ENCODE assay signal across 27 mouse cellular contexts in genomic region chr1:77316198-77316597, GRCm38 (mm10).
A peak's percentile ranks its signal among the peaks of the same experiment; 100 is the strongest.
DNase-seq lines count a peak whose midpoint lies in the region; ATAC-seq and TF ChIP-seq lines count a peak whose summit lies in the region.
"Had no signal": no experiment of that assay in that cellular context is flagged by ENCODE, and none has a peak within 500 bp of the region (broad histone marks: within the 10 kb centered on the region; RNA-seq: fewer than 3 reads in every experiment).

No protein-coding gene starts in this region.

- no peak for TF ChIP-seq POLR2A in limb, embryonic 14.5 days (IDR thresholded peaks at IDR 0.05; ENCODE audit: borderline replicate concordance, extremely low read depth, insufficient read depth, insufficient read length)

- no peaks in the 10 kb centered on the region for H3K4me1 ChIP-seq in kidney, postnatal 0 days (replicated peaks; ENCODE audit: insufficient read depth, low read length)
- no peaks in the 10 kb centered on the region for H3K4me1 ChIP-seq in embryonic facial prominence, embryonic 14.5 days (ENCODE audit: control insufficient read depth, insufficient read depth, low read length)
- peaks cover 3% of the 10 kb centered on the region for H3K4me1 ChIP-seq in limb, embryonic 14.5 days (ENCODE audit: control insufficient read depth, insufficient read depth, low read length)
- no peaks in the 10 kb centered on the region for H3K4me1 ChIP-seq in hindbrain, embryonic 16.5 days (ENCODE audit: control insufficient read depth, insufficient read depth, low read depth, low read length)
- H3K4me1 ChIP-seq: forebrain, embryonic 12.5 days; forebrain, embryonic 15.5 days; heart, embryonic 10.5 days; heart, embryonic 13.5 days; hindbrain, embryonic 12.5 days had no signal

- peak; percentile 55 for DNase-seq in embryo, embryonic 10 days (ENCODE audit: low spot score)
- DNase-seq in embryo, embryonic 9.5 days (ENCODE audit: extremely low spot score), result no peak
- DNase-seq in kidney, postnatal 0 days (ENCODE audit: low spot score), result peak; percentile 64
- no peak for DNase-seq in kidney, adult 11 months
- DNase-seq in embryonic facial prominence, embryonic 14.5 days (ENCODE audit: low spot score), result peak; percentile 36
- peak; percentile 33 for DNase-seq in limb, embryonic 14.5 days (ENCODE audit: low spot score)
- no peak for DNase-seq in cerebellum, postnatal 14 days
- DNase-seq: adrenal gland, adult 8-10 months; adrenal gland, postnatal 25 days; cerebellum, adult 11-12 months; cerebellum, adult 8-10 months; cerebellum, postnatal 10 days; gastrocnemius, postnatal 10 days; gastrocnemius, postnatal 36 days; heart, adult 2 months; heart, postnatal 14 days had no signal

- no peaks in the 10 kb centered on the region for H3K9me3 ChIP-seq in kidney, postnatal 0 days (replicated peaks; ENCODE audit: low read length)
- no peaks in the 10 kb centered on the region for H3K9me3 ChIP-seq in embryonic facial prominence, embryonic 14.5 days (ENCODE audit: control insufficient read depth, low read length)
- no peaks in the 10 kb centered on the region for H3K9me3 ChIP-seq in limb, embryonic 14.5 days (ENCODE audit: control insufficient read depth, low read length)
- no peaks in the 10 kb centered on the region for H3K9me3 ChIP-seq in hindbrain, embryonic 16.5 days (ENCODE audit: control insufficient read depth, low read length)
- H3K9me3 ChIP-seq: embryonic facial prominence, embryonic 12.5 days; forebrain, embryonic 12.5 days; forebrain, embryonic 15.5 days; heart, embryonic 10.5 days; heart, embryonic 13.5 days; hindbrain, embryonic 12.5 days had no signal

- no peak for TF ChIP-seq CTCF in kidney, postnatal 0 days (IDR thresholded peaks at IDR 0.05; ENCODE audit: low read depth)

- H3K4me2 ChIP-seq in kidney, postnatal 0 days (ENCODE audit: low read length), result no peak overlapping the region
- H3K4me2 ChIP-seq in embryonic facial prominence, embryonic 14.5 days (ENCODE audit: low read depth, low read length), result no peak overlapping the region
- no peak overlapping the region for H3K4me2 ChIP-seq in limb, embryonic 14.5 days (replicated peaks; ENCODE audit: low read depth, low read length, severe bottlenecking)
- no peak overlapping the region for H3K4me2 ChIP-seq in hindbrain, embryonic 16.5 days (ENCODE audit: low read length)
- H3K4me2 ChIP-seq: embryonic facial prominence, embryonic 12.5 days; forebrain, embryonic 12.5 days; forebrain, embryonic 15.5 days; heart, embryonic 13.5 days; hindbrain, embryonic 12.5 days had no signal

- no peak overlapping the region for H3K4me3 ChIP-seq in kidney, postnatal 0 days (replicated peaks; ENCODE audit: low read depth, low read length)
- H3K4me3 ChIP-seq in embryonic facial prominence, embryonic 14.5 days (ENCODE audit: low read depth, low read length), result no peak overlapping the region
- H3K4me3 ChIP-seq in limb, embryonic 14.5 days (replicated peaks; ENCODE audit: low read length), result no peak overlapping the region
- H3K4me3 ChIP-seq in hindbrain, embryonic 16.5 days (ENCODE audit: low read length), result no peak overlapping the region
- H3K4me3 ChIP-seq: embryonic facial prominence, embryonic 12.5 days; erythroblast, embryonic 14.5 days; forebrain, embryonic 12.5 days; forebrain, embryonic 15.5 days; heart, adult 2 months; heart, embryonic 10.5 days; heart, embryonic 13.5 days; hindbrain, embryonic 12.5 days had no signal

- H3K9ac ChIP-seq in kidney, postnatal 0 days (ENCODE audit: low read depth, low read length), result no peak overlapping the region
- H3K9ac ChIP-seq in embryonic facial prominence, embryonic 14.5 days (ENCODE audit: low read depth, low read length), result no peak overlapping the region
- no peak overlapping the region for H3K9ac ChIP-seq in limb, embryonic 14.5 days (ENCODE audit: low read depth, low read length, severe bottlenecking)
- H3K9ac ChIP-seq in hindbrain, embryonic 16.5 days (ENCODE audit: low read depth, low read length), result no peak overlapping the region
- H3K9ac ChIP-seq: embryonic facial prominence, embryonic 12.5 days; forebrain, embryonic 12.5 days; forebrain, embryonic 15.5 days; heart, embryonic 13.5 days; hindbrain, embryonic 12.5 days had no signal

- no peaks in the 10 kb centered on the region for H3K36me3 ChIP-seq in kidney, postnatal 0 days (ENCODE audit: insufficient read depth, low read length)
- no peaks in the 10 kb centered on the region for H3K36me3 ChIP-seq in embryonic facial prominence, embryonic 14.5 days (ENCODE audit: control insufficient read depth, insufficient read depth, low read length)
- H3K36me3 ChIP-seq in limb, embryonic 14.5 days (ENCODE audit: control insufficient read depth, insufficient read depth, low read length), result no peaks in the 10 kb centered on the region
- H3K36me3 ChIP-seq in hindbrain, embryonic 16.5 days (ENCODE audit: control insufficient read depth, insufficient read depth, low read length), result no peaks in the 10 kb centered on the region
- H3K36me3 ChIP-seq: embryonic facial prominence, embryonic 12.5 days; forebrain, embryonic 12.5 days; forebrain, embryonic 15.5 days; heart, embryonic 10.5 days; heart, embryonic 13.5 days; hindbrain, embryonic 12.5 days had no signal

- no peak for ATAC-seq in kidney, postnatal 0 days (replicated peaks; ENCODE audit: low FRiP score, low read depth)
- ATAC-seq in embryonic facial prominence, embryonic 14.5 days (ENCODE audit: low read depth), result no peak
- ATAC-seq in limb, embryonic 14.5 days (ENCODE audit: low FRiP score, low read depth), result no peak
- no peak for ATAC-seq in hindbrain, embryonic 16.5 days
- ATAC-seq: activated CD4-positive, CD25-positive, alpha-beta regulatory T cell, adult 4 months; forebrain, embryonic 15.5 days; hindbrain, postnatal 0 days; inflammation-experienced regulatory T-cells, adult 6 months had no signal

- H3K27ac ChIP-seq in kidney, postnatal 0 days, result no peak overlapping the region
- H3K27ac ChIP-seq in embryonic facial prominence, embryonic 14.5 days (replicated peaks; ENCODE audit: low read depth, low read length), result no peak overlapping the region
- no peak overlapping the region for H3K27ac ChIP-seq in limb, embryonic 14.5 days (replicated peaks; ENCODE audit: low read depth, low read length)
- H3K27ac ChIP-seq in hindbrain, embryonic 16.5 days (ENCODE audit: low read depth, low read length), result no peak overlapping the region
- H3K27ac ChIP-seq: embryonic facial prominence, embryonic 12.5 days; forebrain, embryonic 12.5 days; forebrain, embryonic 15.5 days; heart, adult 2 months; heart, embryonic 10.5 days; heart, embryonic 13.5 days; hindbrain, embryonic 12.5 days; hindbrain, postnatal 0 days had no signal

- no peaks in the 10 kb centered on the region for H3K27me3 ChIP-seq in kidney, postnatal 0 days (ENCODE audit: insufficient read depth, low read length)
- H3K27me3 ChIP-seq in embryonic facial prominence, embryonic 14.5 days (replicated peaks; ENCODE audit: control insufficient read depth, insufficient read depth, low read length), result no peaks in the 10 kb centered on the region
- no peaks in the 10 kb centered on the region for H3K27me3 ChIP-seq in limb, embryonic 14.5 days (ENCODE audit: control insufficient read depth, insufficient read depth, low read length)
- no peaks in the 10 kb centered on the region; the same call in 1 of the 2 replicates for H3K27me3 ChIP-seq in hindbrain, embryonic 16.5 days (replicated peaks; ENCODE audit: control insufficient read depth, insufficient read depth, low read length)
- H3K27me3 ChIP-seq: embryonic facial prominence, embryonic 12.5 days; forebrain, embryonic 12.5 days; forebrain, embryonic 15.5 days; heart, embryonic 13.5 days; hindbrain, embryonic 12.5 days had no signal

- 28% methylated on average over 9 of the region's 9 CpGs for WGBS in kidney, postnatal 0 days
- WGBS in embryonic facial prominence, embryonic 14.5 days, result 18% methylated on average over 9 of the region's 9 CpGs
- 19% methylated on average over 9 of the region's 9 CpGs for WGBS in limb, embryonic 14.5 days
- WGBS in hindbrain, embryonic 16.5 days, result 66% methylated on average over 9 of the region's 9 CpGs

Comparison
In these comparisons a context has a peak if more than half of its experiments do, and no peak if none do; other contexts are left out.
1. DNase-seq: peak in embryo, embryonic 10 days (single experiment), kidney, postnatal 0 days (single experiment), embryonic facial prominence, embryonic 14.5 days (single experiment) and limb, embryonic 14.5 days (single experiment); none in embryo, embryonic 9.5 days (single experiment), kidney, adult 11 months (single experiment) and cerebellum, postnatal 14 days (0 of 2).